Mouse (Mus musculus) mature B cell (primary cell): ENCODE data around the gene Nfkbia.

ENCODE experiments used
- in situ Hi-C: fragments of 300-500 bp; cut with MboI; formaldehyde crosslinking; loops from 2 replicates; pipeline ENCODE4 v1.14.3; 2019

Gene Nfkbia

GRCm38 (mm10) chr12:55490722-55491449 is 1.6 kb downstream of the Nfkbia start:
- in situ Hi-C loops: loop anchor here (10.0 kb wide), 1 partner anchor 106 kb away; the partner anchor contains the start of gene Psma6

- in situ Hi-C loops: loop anchor here (10.0 kb wide), 1 partner anchor 105 kb away; the partner anchor contains the start of gene Psma6
Measured at GRCm38 (mm10) chr12:55489986-55490721, 2.3 kb downstream of the Nfkbia start.

GRCm38 (mm10) chr12:55488661-55489447 is 3.6 kb downstream of the Nfkbia start:
- in situ Hi-C loops: no loop called here

GRCm38 (mm10) chr12:55487843-55488660 is 4.4 kb downstream of the Nfkbia start:
- in situ Hi-C loops: no loop called here

GRCm38 (mm10) chr12:55486923-55487674 is 5.3 kb downstream of the Nfkbia start:
- in situ Hi-C loops: no loop called here

- in situ Hi-C loops: no loop called here
Measured at GRCm38 (mm10) chr12:55484800-55485199, 7.6 kb downstream of the Nfkbia start.

- in situ Hi-C loops: no loop called here
Measured at GRCm38 (mm10) chr12:55484079-55484774, 8.2 kb downstream of the Nfkbia start.

- in situ Hi-C loops: no loop called here
Measured at GRCm38 (mm10) chr12:55483591-55483990, 8.9 kb downstream of the Nfkbia start.

- in situ Hi-C loops: no loop called here
Measured at GRCm38 (mm10) chr12:55482732-55483131, 9.7 kb downstream of the Nfkbia start.

- in situ Hi-C loops: no loop called here
Measured at GRCm38 (mm10) chr12:55481739-55482138, 10.7 kb downstream of the Nfkbia start.

- in situ Hi-C loops: no loop called here
Measured at GRCm38 (mm10) chr12:55480471-55481153, 11.8 kb downstream of the Nfkbia start.

- in situ Hi-C loops: no loop called here
Measured at GRCm38 (mm10) chr12:55478901-55479300, 13.5 kb downstream of the Nfkbia start.

- in situ Hi-C loops: no loop called here
Measured at GRCm38 (mm10) chr12:55474209-55474583, 18.3 kb downstream of the Nfkbia start.

- in situ Hi-C loops: no loop called here
Measured at GRCm38 (mm10) chr12:55473250-55474208, 18.9 kb downstream of the Nfkbia start.

- in situ Hi-C loops: no loop called here
Measured at GRCm38 (mm10) chr12:55471344-55471743, 21.1 kb downstream of the Nfkbia start.

GRCm38 (mm10) chr12:55470442-55470841 is 22.0 kb downstream of the Nfkbia start:
- in situ Hi-C loops: no loop called here

- in situ Hi-C loops: no loop called here
Measured at GRCm38 (mm10) chr12:55467331-55468180, 24.9 kb downstream of the Nfkbia start.
